Mouse (Mus musculus) liver, embryonic 15.5 days (tissue): Measurements from ENCODE around the gene Cnn2. TPM values are rescaled to one million over a fixed set of nuclear protein-coding genes. Genes with fewer than 3 reads are reported as not detected.
"Not testable (repeated sequence)": the region's sequence is repeated elsewhere in the genome, so short reads cannot be mapped to it uniquely, and the experiment has no call there.

Experiments
- ATAC-seq: fragments of 200-750 bp; cut with Nextera tagmentation; 2 replicates; pipeline ENCODE4 v1.8.0; 2017; ENCODE audit warnings: moderate number of reproducible peaks, mild to moderate bottlenecking, moderate library complexity; ENCODE audit not compliant: insufficient read depth
- H3K27ac ChIP-seq: fragments of 300-500 bp; sonication (generic); replicated peaks from 2 replicates; pipeline ENCODE4 v1.5.1; 2015; ENCODE audit warnings: mild to moderate bottlenecking, inconsistent platforms
- H3K27me3 ChIP-seq: fragments of 300-500 bp; sonication (generic); 2 replicates; pipeline ENCODE4 v1.6.1; 2015; ENCODE audit warnings: mild to moderate bottlenecking, inconsistent platforms
- H3K36me3 ChIP-seq: fragments of 300-500 bp; sonication (generic); replicated peaks from 2 replicates; pipeline ENCODE4 v1.6.1; 2015; ENCODE audit warnings: moderate library complexity, mild to moderate bottlenecking, inconsistent platforms
- H3K4me1 ChIP-seq: fragments of 300-500 bp; sonication (generic); replicated peaks from 2 replicates; pipeline ENCODE4 v1.6.1; 2015; ENCODE audit warnings: inconsistent platforms
- H3K4me2 ChIP-seq: fragments of 300-500 bp; sonication (generic); 2 replicates; pipeline ENCODE4 v1.6.1; 2015; ENCODE audit warnings: moderate library complexity, mild to moderate bottlenecking, inconsistent platforms
- H3K4me3 ChIP-seq: fragments of 300-500 bp; sonication (generic); replicated peaks from 2 replicates; pipeline ENCODE4 v1.5.1; 2015; ENCODE audit warnings: mild to moderate bottlenecking, inconsistent platforms
- H3K9ac ChIP-seq: fragments of 300-500 bp; sonication (generic); 2 replicates; pipeline ENCODE4 v1.6.1; 2015; ENCODE audit warnings: moderate library complexity, mild to moderate bottlenecking, inconsistent platforms
- H3K9me3 ChIP-seq: fragments of 300-500 bp; sonication (generic); replicated peaks from 2 replicates; pipeline ENCODE4 v1.6.1; 2016; ENCODE audit warnings: inconsistent platforms
- WGBS: fragments of 180-500 bp; shearing (Covaris S2); methylation state at CpG from one replicate; pipeline ENCODE4 v1.1.7; 2015; ENCODE audit warnings: mixed read lengths; ENCODE audit not compliant: insufficient replicate concordance; 5-methylcytosine and 5-hydroxymethylcytosine counted together
- polyA plus RNA-seq: library from polyadenylated mRNA; unstranded; fragments of >200 nt; fragmentation: Nextera tagmentation; extraction: Ambion mirVana; gene quantifications from 2 replicates; pipeline ENCODE4 v1.2.1, GENCODE M21; 2015

Gene Cnn2
- polyA plus RNA-seq, 1 experiment from 2014 or later = 44.5 TPM

GRCm38 (mm10) chr10:80030191-80030590 lies 41.8 kb downstream of the Cnn2 start:
- Histone ChIP-seq H3K36me3 (peaks cover 59% of the 10 kb centered on the region), H3K4me3 (no peak overlapping the region), H3K4me1 (peaks cover 63% of the 10 kb centered on the region), H3K9ac (no peak overlapping the region), H3K9me3 (no peaks in the 10 kb centered on the region), H3K27ac (no peak overlapping the region), H3K27me3 (no peaks in the 10 kb centered on the region), H3K4me2 (no peak overlapping the region)
- 70% methylated on average over 9 of the region's 9 CpGs for WGBS
- ATAC-seq = no peak

GRCm38 (mm10) chr10:80030736-80031135 lies 42.4 kb downstream of the Cnn2 start:
- Histone ChIP-seq H3K4me2 (no peak overlapping the region), H3K9me3 (no peaks in the 10 kb centered on the region), H3K4me3 (no peak overlapping the region), H3K4me1 (peaks cover 58% of the 10 kb centered on the region), H3K27me3 (no peaks in the 10 kb centered on the region), H3K27ac (no peak overlapping the region), H3K36me3 (peaks cover 64% of the 10 kb centered on the region), H3K9ac (no peak overlapping the region)
- no peak for ATAC-seq
- WGBS = 78% methylated on average over 17 of the region's 17 CpGs

GRCm38 (mm10) chr10:80032799-80033480 lies 44.6 kb downstream of the Cnn2 start:
- Histone ChIP-seq H3K4me3 (no peak overlapping the region), H3K4me2 (no peak overlapping the region), H3K27me3 (no peaks in the 10 kb centered on the region), H3K36me3 (peaks cover 66% of the 10 kb centered on the region), H3K9me3 (no peaks in the 10 kb centered on the region), H3K4me1 (peaks cover 48% of the 10 kb centered on the region), H3K27ac (peak overlapping the region; percentile 55), H3K9ac (no peak overlapping the region)
- 9% methylated on average over 5 of the region's 5 CpGs for WGBS
- peak; percentile 57 for ATAC-seq

- H3K27ac ChIP-seq = peak overlapping the region; percentile 65
- ATAC-seq = peak; percentile 23; the same call in 1 of the 2 replicates
- peaks cover 48% of the 10 kb centered on the region for H3K4me1 ChIP-seq
- 17% methylated on average over 9 of the region's 9 CpGs for WGBS
- no peaks in the 10 kb centered on the region for H3K27me3 ChIP-seq
- peaks cover 65% of the 10 kb centered on the region for H3K36me3 ChIP-seq
- no peak overlapping the region for H3K4me2 ChIP-seq
- no peaks in the 10 kb centered on the region for H3K9me3 ChIP-seq
- H3K9ac ChIP-seq = 0 out of 2 replicates have a peak overlapping the region, but pooled peaks have one; percentile 11
- H3K4me3 ChIP-seq = no peak overlapping the region
These were observed 45.4 kb downstream of the Cnn2 start for GRCm38 (mm10) chr10:80033511-80034391.

- 79% methylated on average over 8 of the region's 8 CpGs for WGBS
- no peak overlapping the region for H3K4me3 ChIP-seq
- H3K4me2 ChIP-seq = no peak overlapping the region
- no peak overlapping the region for H3K27ac ChIP-seq
- no peaks in the 10 kb centered on the region for H3K27me3 ChIP-seq
- no peak for ATAC-seq
- H3K9me3 ChIP-seq = no peaks in the 10 kb centered on the region
- H3K4me1 ChIP-seq = peaks cover 56% of the 10 kb centered on the region
- H3K9ac ChIP-seq = no peak overlapping the region
- H3K36me3 ChIP-seq = peaks cover 54% of the 10 kb centered on the region
These were observed 46.8 kb downstream of the Cnn2 start for GRCm38 (mm10) chr10:80035148-80035547.

GRCm38 (mm10) chr10:80035686-80036085 lies 47.3 kb downstream of the Cnn2 start:
- 85% methylated on average over 5 of the region's 5 CpGs for WGBS
- Histone ChIP-seq H3K9me3 (no peaks in the 10 kb centered on the region), H3K27ac (no peak overlapping the region), H3K4me2 (no peak overlapping the region), H3K27me3 (no peaks in the 10 kb centered on the region), H3K36me3 (peaks cover 49% of the 10 kb centered on the region), H3K4me3 (no peak overlapping the region), H3K4me1 (peaks cover 57% of the 10 kb centered on the region), H3K9ac (no peak overlapping the region)
- ATAC-seq = no peak

GRCm38 (mm10) chr10:80036832-80037231 lies 48.4 kb downstream of the Cnn2 start:
- Histone ChIP-seq H3K9me3 (no peaks in the 10 kb centered on the region), H3K4me2 (no peak overlapping the region), H3K4me3 (no peak overlapping the region), H3K36me3 (peaks cover 38% of the 10 kb centered on the region), H3K9ac (no peak overlapping the region), H3K27ac (no peak overlapping the region), H3K27me3 (no peaks in the 10 kb centered on the region), H3K4me1 (peaks cover 57% of the 10 kb centered on the region)
- no peak for ATAC-seq
- 85% methylated on average over 13 of the region's 13 CpGs for WGBS

- peak; percentile 96 for ATAC-seq
- H3K4me1 ChIP-seq = peaks cover 31% of the 10 kb centered on the region
- peak within 1 kb of the TSS; percentile 91 for H3K4me2 ChIP-seq
- H3K27me3 ChIP-seq = no peaks in the 10 kb centered on the region
- H3K4me3 ChIP-seq = peak within 1 kb of the TSS; percentile 89
- H3K27ac ChIP-seq = peak within 1 kb of the TSS; percentile 76
- H3K9me3 ChIP-seq = no peaks in the 10 kb centered on the region
- 0% methylated on average over 40 of the region's 40 CpGs for WGBS
- peak within 1 kb of the TSS; percentile 85 for H3K9ac ChIP-seq
- H3K36me3 ChIP-seq = peaks cover 38% of the 10 kb centered on the region
These were observed 51.2 kb downstream of the Cnn2 start, which contains the start of gene Polr2e for GRCm38 (mm10) chr10:80039559-80039979. Gene Polr2e (minus strand): TSS chr10:80039795.

- peaks cover 37% of the 10 kb centered on the region for H3K4me1 ChIP-seq
- not testable (repeated sequence) for H3K4me2 ChIP-seq, ATAC-seq, H3K27ac ChIP-seq, H3K27me3 ChIP-seq, H3K4me3 ChIP-seq, H3K9me3 ChIP-seq, H3K9ac ChIP-seq
- WGBS = 79% methylated on average over 8 of the region's 8 CpGs
- peaks cover 18% of the 10 kb centered on the region for H3K36me3 ChIP-seq
These were observed 53.2 kb downstream of the Cnn2 start for GRCm38 (mm10) chr10:80041409-80042060.

GRCm38 (mm10) chr10:80044087-80044486 lies 55.7 kb downstream of the Cnn2 start:
- Histone ChIP-seq H3K9ac (no peak overlapping the region), H3K27ac (no peak overlapping the region), H3K9me3 (no peaks in the 10 kb centered on the region), H3K36me3 (no peaks in the 10 kb centered on the region), H3K27me3 (no peaks in the 10 kb centered on the region), H3K4me2 (no peak overlapping the region), H3K4me3 (no peak overlapping the region), H3K4me1 (peaks cover 34% of the 10 kb centered on the region)
- no peak for ATAC-seq
- 71% methylated on average over 4 of the region's 4 CpGs for WGBS

GRCm38 (mm10) chr10:80045364-80045763 lies 57.0 kb downstream of the Cnn2 start:
- not testable (repeated sequence) for H3K4me3 ChIP-seq, H3K27ac ChIP-seq, H3K9me3 ChIP-seq, H3K36me3 ChIP-seq, H3K9ac ChIP-seq, ATAC-seq, H3K4me2 ChIP-seq, H3K27me3 ChIP-seq
- peaks cover 36% of the 10 kb centered on the region for H3K4me1 ChIP-seq
- WGBS = 58% methylated on average over 4 of the region's 4 CpGs
